Mouse (Mus musculus) stomach, postnatal 0 days (tissue): ENCODE results near the gene Nr2f6. TPM values are rescaled to one million over a fixed set of nuclear protein-coding genes. Genes with fewer than 3 reads are reported as not detected.

Experiments used
- ATAC-seq: fragments of 200-750 bp; cut with Nextera tagmentation; 2 replicates; pipeline ENCODE4 v1.8.0; 2017; ENCODE audit not compliant: low FRiP score, low TSS enrichment
- DNase-seq: peaks from one replicate; pipeline ENCODE4 v3.0.0-alpha.2; 2016; ENCODE audit warnings: low spot score
- H3K27ac ChIP-seq: fragments of 300-500 bp; sonication (generic); replicated peaks from 2 replicates; pipeline ENCODE4 v1.5.1; 2014; ENCODE audit warnings: mild to moderate bottlenecking, control low read depth
- H3K27me3 ChIP-seq: fragments of 300-500 bp; sonication (generic); 2 replicates; pipeline ENCODE4 v1.6.1; 2014; ENCODE audit warnings: low read length; ENCODE audit not compliant: control insufficient read depth, insufficient read depth
- H3K36me3 ChIP-seq: fragments of 300-500 bp; sonication (generic); 2 replicates; pipeline ENCODE4 v1.6.1; 2014; ENCODE audit warnings: low read length, mixed read lengths; ENCODE audit not compliant: control insufficient read depth, insufficient read depth
- H3K4me1 ChIP-seq: fragments of 300-500 bp; sonication (generic); replicated peaks from 2 replicates; pipeline ENCODE4 v1.6.1; 2014; ENCODE audit warnings: antibody characterized with exemption; ENCODE audit not compliant: control insufficient read depth, insufficient read depth
- H3K4me2 ChIP-seq: fragments of 300-500 bp; sonication (generic); replicated peaks from 2 replicates; pipeline ENCODE4 v1.6.1; 2014; ENCODE audit warnings: low read depth, mild to moderate bottlenecking, control low read depth, moderate library complexity
- H3K4me3 ChIP-seq: fragments of 300-500 bp; sonication (generic); 2 replicates; pipeline ENCODE4 v1.5.1; 2014; ENCODE audit warnings: low read depth, low read length, control low read depth
- H3K9ac ChIP-seq: fragments of 300-500 bp; sonication (generic); 2 replicates; pipeline ENCODE4 v1.6.1; 2014; ENCODE audit warnings: mild to moderate bottlenecking, low read length, control low read depth, mixed read lengths
- H3K9me3 ChIP-seq: fragments of 300-500 bp; sonication (generic); 2 replicates; pipeline ENCODE4 v1.6.1; 2016; ENCODE audit warnings: low read length; ENCODE audit not compliant: control insufficient read depth
- CTCF ChIP-seq: IDR thresholded peaks from 2 replicates; pipeline ENCODE4 v1.5.1; 2016; ENCODE audit warnings: antibody characterized with exemption, low read depth, mild to moderate bottlenecking, moderate library complexity
- EP300 ChIP-seq: optimal IDR thresholded peaks from 2 replicates; pipeline ENCODE3; 2016; ENCODE audit warnings: antibody characterized with exemption
- WGBS: fragments of 180-500 bp; shearing (Covaris S2); extraction: QIAGEN DNeasy Blood & Tissue Kit; methylation state at CpG from one replicate; pipeline ENCODE4 v1.1.7; 2014; 5-methylcytosine and 5-hydroxymethylcytosine counted together
- polyA plus RNA-seq: library from polyadenylated mRNA; unstranded; fragments of >200 nt; fragmentation: Nextera tagmentation; extraction: Ambion mirVana; gene quantifications from 2 replicates; pipeline ENCODE4 v1.2.1, GENCODE M21; 2015

Nr2f6 gene
- polyA plus RNA-seq, 1 experiment from 2014 or later = 47.0 TPM

DNA sequence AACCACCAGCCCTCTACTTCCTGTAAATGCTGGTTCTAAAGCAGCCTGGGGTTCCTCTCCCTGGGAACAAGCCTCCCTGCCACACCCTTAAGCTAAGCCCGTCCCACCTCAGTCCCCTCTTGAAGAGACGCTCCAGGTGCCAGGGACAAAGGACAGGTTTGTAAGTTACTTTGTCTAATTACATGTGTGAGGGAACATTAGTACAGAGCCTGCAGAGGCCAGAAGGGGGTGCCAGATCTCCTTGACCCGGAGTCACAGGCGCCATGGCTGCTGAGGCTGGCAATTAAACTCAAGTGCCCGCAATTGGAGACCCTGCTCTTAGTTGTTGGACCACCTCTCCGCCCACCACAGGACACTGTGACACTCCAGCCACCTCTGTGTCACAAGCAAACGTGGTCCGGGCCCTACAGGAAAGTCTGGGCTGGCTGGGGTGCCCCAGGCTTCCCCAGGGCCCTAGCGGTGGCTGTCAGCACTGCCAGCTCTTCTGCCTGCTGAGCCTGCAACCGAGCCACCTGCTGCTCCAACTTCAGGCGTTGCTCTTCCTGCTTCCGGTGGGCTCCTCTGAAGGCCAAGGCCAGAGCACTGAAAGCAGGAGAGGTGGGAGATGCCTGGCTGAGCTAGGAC is 3.6 kb upstream of the Nr2f6 start:
- no peaks in the 10 kb centered on the region for H3K9me3 ChIP-seq
- no peak overlapping the region for H3K4me2 ChIP-seq
- TF ChIP-seq CTCF (peak; percentile 5; the same call in 1 of the 2 replicates), EP300 (no peak)
- ATAC-seq (no peak), DNase-seq (no peak)
- WGBS = 77% methylated on average over 12 of the region's 12 CpGs
- H3K27ac ChIP-seq = no peak overlapping the region
- H3K9ac ChIP-seq = no peak overlapping the region
- no peak overlapping the region for H3K4me3 ChIP-seq
- H3K27me3 ChIP-seq = no peaks in the 10 kb centered on the region
- H3K36me3 ChIP-seq = no peaks in the 10 kb centered on the region
- peaks cover 6% of the 10 kb centered on the region; the same call in 1 of the 2 replicates for H3K4me1 ChIP-seq

DNA sequence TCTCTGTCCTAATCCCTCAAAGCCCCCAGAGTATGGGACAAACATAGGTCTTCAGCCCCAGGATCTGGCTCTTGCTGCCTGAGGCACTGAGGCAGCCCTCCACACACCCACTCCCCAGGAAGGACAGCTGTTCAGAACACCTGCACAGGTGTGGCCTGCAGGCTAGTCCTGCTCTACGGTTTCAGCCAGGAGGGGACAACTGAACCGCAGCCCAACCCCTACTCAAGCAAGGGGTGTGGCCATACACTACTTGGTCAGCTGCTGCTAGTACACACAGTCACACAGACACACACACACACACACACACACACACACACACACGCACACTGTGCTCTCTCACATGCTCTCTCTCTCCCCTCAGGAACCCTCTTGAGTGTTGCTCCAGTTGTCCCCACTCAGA is 2.1 kb upstream of the Nr2f6 start:
- Histone ChIP-seq H3K4me1 (peaks cover 9% of the 10 kb centered on the region), H3K27ac (peak overlapping the region; percentile 96), H3K4me2 (no peak overlapping the region), H3K36me3 (no peaks in the 10 kb centered on the region), H3K4me3 (no peak overlapping the region), H3K9ac (no peak overlapping the region), H3K27me3 (no peaks in the 10 kb centered on the region), H3K9me3 (no peaks in the 10 kb centered on the region)
- DNase-seq (peak; percentile 72), ATAC-seq (peak; percentile 25; the same call in 1 of the 2 replicates)
- no peak for TF ChIP-seq EP300
- TF ChIP-seq CTCF = no peak
- 42% methylated on average over 3 of the region's 3 CpGs for WGBS

DNA sequence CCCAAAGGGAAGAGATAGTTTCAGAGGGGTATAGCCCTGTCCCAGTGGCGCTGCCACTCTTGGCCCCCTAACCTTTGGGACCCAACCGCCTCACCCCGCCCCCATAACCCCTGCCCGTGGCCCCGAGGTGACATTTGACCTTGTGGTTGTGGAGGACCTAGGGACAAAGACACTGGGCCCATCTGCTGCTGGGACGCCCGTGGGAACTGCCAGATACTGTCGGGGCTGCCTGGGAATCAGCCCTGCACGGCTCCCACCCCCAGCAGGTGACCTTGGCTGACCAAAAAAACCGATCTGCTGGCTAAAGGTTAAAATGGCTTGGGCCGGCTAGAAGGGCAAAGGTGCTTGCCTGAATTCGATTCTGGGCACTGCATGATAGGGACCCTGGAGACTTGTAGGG is 1.6 kb upstream of the Nr2f6 start:
- DNase-seq = no peak
- 28% methylated on average over 10 of the region's 12 CpGs for WGBS
- no peaks in the 10 kb centered on the region for H3K9me3 ChIP-seq
- no peak overlapping the region for H3K4me3 ChIP-seq
- H3K27ac ChIP-seq = peak overlapping the region; percentile 96
- H3K4me2 ChIP-seq = no peak overlapping the region; the same call in 1 of the 2 replicates
- TF ChIP-seq CTCF (no peak), EP300 (no peak)
- no peak overlapping the region for H3K9ac ChIP-seq
- ATAC-seq = no peak
- no peaks in the 10 kb centered on the region for H3K36me3 ChIP-seq
- no peaks in the 10 kb centered on the region for H3K27me3 ChIP-seq
- H3K4me1 ChIP-seq = peaks cover 9% of the 10 kb centered on the region

DNA sequence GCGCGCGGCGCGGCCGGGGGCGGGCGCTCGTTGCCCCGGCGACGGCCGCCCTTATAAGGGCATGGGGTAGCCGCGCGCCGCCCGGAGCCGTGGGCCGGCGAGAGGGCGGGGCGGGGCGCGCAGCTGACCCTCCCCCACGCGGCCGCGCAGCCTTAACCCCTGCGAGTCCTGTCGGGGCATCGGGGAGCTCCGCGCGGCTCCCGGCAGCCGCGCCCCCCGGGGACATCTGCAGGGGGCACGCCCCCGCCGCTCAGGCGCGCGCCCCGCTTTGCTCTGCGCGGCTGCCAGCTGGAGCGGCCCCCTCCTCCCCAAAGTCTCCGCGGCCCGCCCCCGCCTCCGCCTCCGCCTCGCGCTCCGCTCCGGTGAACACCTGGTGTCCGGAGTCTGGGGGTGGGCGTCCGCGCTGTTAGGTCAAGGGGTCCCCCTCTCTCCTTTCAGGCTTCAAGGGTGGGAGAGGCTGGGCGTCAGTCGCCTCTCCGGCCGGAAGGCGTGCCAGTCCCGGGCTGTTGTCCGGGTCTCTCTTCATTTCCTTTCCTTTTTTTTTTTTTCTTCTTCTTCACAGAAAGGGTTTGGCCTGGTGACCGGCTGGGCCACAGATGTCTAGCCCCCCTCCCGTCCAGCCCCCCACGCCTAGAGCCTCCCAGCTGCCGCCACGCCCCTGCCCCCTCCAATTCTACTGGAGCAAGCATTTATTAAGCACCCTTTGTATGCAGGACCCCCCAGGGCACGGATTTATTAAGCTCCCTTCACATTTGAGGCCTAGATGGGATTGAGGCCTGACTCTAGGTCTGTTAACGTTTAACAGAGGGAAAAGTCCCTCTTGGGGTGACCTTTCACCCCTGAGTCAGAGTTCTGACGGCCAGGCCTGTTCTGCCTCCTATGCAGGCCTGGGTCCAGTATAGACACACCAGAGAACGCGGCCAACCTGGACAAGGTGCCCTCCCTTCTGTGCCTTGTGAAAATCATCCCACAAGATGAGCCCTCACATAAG is 506 bp upstream of the Nr2f6 start:
- peaks cover 12% of the 10 kb centered on the region for H3K4me1 ChIP-seq
- H3K27ac ChIP-seq = peak overlapping the region; percentile 96
- H3K9ac ChIP-seq = peak overlapping the region; percentile 90
- H3K36me3 ChIP-seq = peaks cover 1% of the 10 kb centered on the region; the same call in 1 of the 2 replicates
- TF ChIP-seq CTCF (no peak), EP300 (no peak)
- WGBS = 2% methylated on average over 43 of the region's 80 CpGs
- H3K4me2 ChIP-seq = peak overlapping the region; percentile 82
- peak overlapping the region; percentile 95 for H3K4me3 ChIP-seq
- peak; percentile 92 for DNase-seq
- ATAC-seq = peak; percentile 90
- no peaks in the 10 kb centered on the region for H3K9me3 ChIP-seq
- H3K27me3 ChIP-seq = no peaks in the 10 kb centered on the region

DNA sequence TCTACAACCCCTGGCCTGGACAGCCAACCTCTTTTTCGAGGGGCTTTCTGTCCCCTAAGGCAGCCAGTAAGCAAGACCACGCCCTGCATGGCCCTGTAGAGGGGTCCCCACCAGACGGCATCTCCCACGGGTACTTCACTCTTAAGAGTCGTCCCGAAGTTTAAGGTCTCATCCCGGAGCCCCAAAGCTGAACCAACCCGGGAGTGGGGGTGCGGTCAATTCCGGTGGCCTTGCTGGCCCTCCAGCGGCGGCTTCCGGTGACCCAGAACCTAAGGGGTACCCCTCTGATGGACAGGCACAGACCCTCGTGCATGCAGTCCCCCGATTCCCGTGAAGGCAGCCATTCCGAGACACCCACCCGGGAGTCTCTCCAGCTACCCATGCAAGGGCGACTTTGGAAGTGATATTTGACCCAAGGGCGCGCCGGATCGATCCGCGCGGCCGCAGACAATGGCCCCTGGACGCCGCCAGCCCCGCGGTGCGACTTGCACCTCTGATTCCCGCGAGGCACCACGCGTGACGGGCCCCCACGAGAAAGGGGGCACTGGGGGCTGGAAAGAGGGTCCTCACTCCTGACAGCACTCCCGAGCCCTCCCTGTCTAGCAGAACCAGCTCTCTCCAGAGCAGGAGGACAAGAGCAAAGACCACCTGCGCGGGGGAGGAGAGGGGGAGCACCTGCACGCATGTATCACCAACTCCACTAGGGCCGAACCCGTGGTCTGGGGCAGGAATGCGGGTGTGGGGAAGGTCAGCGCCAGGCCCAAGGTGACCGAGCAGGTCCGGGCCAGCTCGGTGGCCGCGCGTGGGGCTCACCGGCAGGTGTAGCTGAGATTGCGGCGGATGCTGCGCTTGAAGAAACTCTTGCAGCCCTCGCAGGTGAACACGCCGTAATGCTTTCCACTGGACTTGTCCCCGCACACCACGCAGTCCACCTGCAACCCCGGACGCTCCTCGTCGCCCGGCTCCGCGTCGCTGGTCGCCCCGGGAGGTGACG is 1.3 kb downstream of the Nr2f6 start:
- no peaks in the 10 kb centered on the region for H3K9me3 ChIP-seq
- peak overlapping the region; percentile 95 for H3K4me3 ChIP-seq
- H3K4me1 ChIP-seq = peaks cover 25% of the 10 kb centered on the region
- H3K27me3 ChIP-seq = no peaks in the 10 kb centered on the region
- H3K9ac ChIP-seq = peak overlapping the region; percentile 90
- H3K4me2 ChIP-seq = peak overlapping the region; percentile 97
- peak; percentile 56 for DNase-seq
- WGBS = 1% methylated on average over 69 of the region's 72 CpGs
- peak overlapping the region; percentile 96 for H3K27ac ChIP-seq
- no peak for TF ChIP-seq CTCF
- no peak for ATAC-seq
- peaks cover 4% of the 10 kb centered on the region; the same call in 1 of the 2 replicates for H3K36me3 ChIP-seq
